Mouse (Mus musculus): ENCODE results near the gene Atraid.

DNA sequence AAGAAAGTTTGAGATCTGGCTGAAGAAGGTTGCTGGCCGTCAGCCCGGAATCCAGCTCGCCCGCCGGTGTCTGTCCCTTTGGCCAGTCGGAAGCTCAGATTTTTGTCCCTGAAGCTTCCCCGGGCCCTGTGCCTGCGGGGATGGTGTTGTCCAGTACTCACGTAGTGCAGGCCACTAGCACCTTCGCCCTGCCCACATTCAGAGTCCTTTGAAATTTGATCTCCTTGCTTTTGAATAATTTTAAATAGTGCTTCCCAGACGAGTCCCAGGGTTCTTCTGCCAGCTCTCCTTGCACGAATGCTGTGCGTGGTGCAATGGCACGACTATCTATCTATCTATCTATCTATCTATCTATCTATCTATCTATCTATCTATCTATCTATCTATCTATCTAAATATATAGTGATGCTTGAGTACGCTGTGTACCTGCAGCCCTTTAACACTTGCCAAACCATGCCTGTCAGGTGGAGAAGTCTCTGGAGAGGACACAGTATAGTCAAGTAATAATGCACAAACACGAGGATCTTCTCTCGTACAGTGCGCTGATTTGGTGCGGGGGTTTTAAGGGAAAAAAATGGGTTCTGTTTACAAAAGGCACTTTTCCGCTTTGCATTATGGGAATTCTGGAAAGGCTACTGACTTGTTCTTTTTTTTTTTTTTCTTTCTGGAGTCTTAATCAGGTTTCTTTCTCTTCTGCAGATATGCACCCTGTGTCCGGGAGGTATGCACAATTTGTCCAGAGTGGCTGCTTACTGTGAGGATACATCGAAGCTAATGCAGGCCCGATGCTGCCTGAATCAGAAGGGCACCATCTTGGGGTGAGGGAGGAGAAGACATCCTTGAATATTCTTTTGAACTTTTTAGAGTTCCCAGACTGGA lies 890 bp downstream of the Atraid start, which contains the start of gene Slc5a6:
- TF ChIP-seq ZNF384 (IDR thresholded peaks at IDR 0.05; ENCODE audit: low read depth, low read length) = peak; percentile 56; the same call in 1 of the 2 replicates
- no peak for TF ChIP-seq HCFC1 (IDR thresholded peaks at IDR 0.05; ENCODE audit: borderline replicate concordance, insufficient read depth, low read length)
- TF ChIP-seq MAFK (IDR thresholded peaks at IDR 0.05; ENCODE audit: insufficient read depth, low read depth, low read length) = no peak
- no peak for TF ChIP-seq ZC3H11A (IDR thresholded peaks at IDR 0.05; ENCODE audit: borderline replicate concordance, low read depth, low read length)
